Mouse (Mus musculus) heart, adult 2 months (tissue): ENCODE results near the gene D630003M21Rik.

Experiments
- CTCF ChIP-seq: fragments of 200-600 bp; IDR thresholded peaks from 2 replicates; pipeline ENCODE4 v1.8.1; 2022; ENCODE audit warnings: antibody characterized with exemption, mild to moderate bottlenecking, moderate library complexity
- EP300 ChIP-seq: fragments of 200-500 bp; IDR thresholded peaks from 2 replicates; pipeline ENCODE4 v1.6.1; 2011; ENCODE audit warnings: low read depth, low read length, control low read depth; ENCODE audit not compliant: insufficient read depth
- POLR2A ChIP-seq: fragments of 200-500 bp; IDR thresholded peaks from 2 replicates; pipeline ENCODE4 v1.6.1; 2011; ENCODE audit warnings: mild to moderate bottlenecking, low read depth, low read length, control low read depth; ENCODE audit not compliant: insufficient read depth

- no peak for TF ChIP-seq CTCF
- TF ChIP-seq POLR2A = no peak
- TF ChIP-seq EP300 = no peak
These were observed 86.0 kb downstream of the D630003M21Rik start for GRCm38 (mm10) chr2:158142981-158143380.
